Mouse (Mus musculus) hindbrain, embryonic 12.5 days (tissue): Measurements from ENCODE around the gene Thap2. TPM values are rescaled to one million over a fixed set of nuclear protein-coding genes. Genes with fewer than 3 reads are reported as not detected.

Source experiments
- ATAC-seq: fragments of 200-750 bp; cut with Nextera tagmentation; 2 replicates; pipeline ENCODE4 v1.8.0; 2017; ENCODE audit warnings: moderate TSS enrichment; ENCODE audit not compliant: low FRiP score
- H3K27ac ChIP-seq: fragments of 300-500 bp; sonication (generic); 2 replicates; pipeline ENCODE4 v1.5.1; 2016; ENCODE audit warnings: mild to moderate bottlenecking
- H3K27me3 ChIP-seq: fragments of 300-500 bp; sonication (generic); 2 replicates; pipeline ENCODE4 v1.6.1; 2016; ENCODE audit warnings: mild to moderate bottlenecking
- H3K36me3 ChIP-seq: fragments of 300-500 bp; sonication (generic); 2 replicates; pipeline ENCODE4 v1.6.1; 2016; ENCODE audit warnings: mild to moderate bottlenecking
- H3K4me1 ChIP-seq: fragments of 300-500 bp; sonication (generic); 2 replicates; pipeline ENCODE4 v1.6.1; 2016
- H3K4me2 ChIP-seq: fragments of 300-500 bp; sonication (generic); replicated peaks from 2 replicates; pipeline ENCODE4 v1.6.1; 2016; ENCODE audit warnings: mild to moderate bottlenecking
- H3K4me3 ChIP-seq: fragments of 300-500 bp; sonication (generic); 2 replicates; pipeline ENCODE4 v1.5.1; 2016; ENCODE audit warnings: mild to moderate bottlenecking
- H3K9ac ChIP-seq: fragments of 300-500 bp; sonication (generic); 2 replicates; pipeline ENCODE4 v1.6.1; 2016; ENCODE audit warnings: mild to moderate bottlenecking, moderate library complexity
- H3K9me3 ChIP-seq: fragments of 300-500 bp; sonication (generic); replicated peaks from 2 replicates; pipeline ENCODE4 v1.6.1; 2016; ENCODE audit warnings: mild to moderate bottlenecking
- WGBS: fragments of 180-500 bp; shearing (Covaris S2); methylation state at CpG from one replicate; pipeline ENCODE4 v1.1.7; 2016; 5-methylcytosine and 5-hydroxymethylcytosine counted together
- polyA plus RNA-seq: library from polyadenylated mRNA; unstranded; fragments of >200 nt; fragmentation: Nextera tagmentation; extraction: Ambion mirVana; gene quantifications from 2 replicates; pipeline ENCODE4 v1.2.1, GENCODE M21; 2016

Gene Thap2
- 34.2 and 38.5 TPM in 2 replicates for polyA plus RNA-seq

- Histone ChIP-seq H3K4me1 (peaks cover 40% of the 10 kb centered on the region), H3K9ac (peak within 1 kb of the TSS; percentile 95), H3K9me3 (no peaks in the 10 kb centered on the region), H3K4me2 (peak within 1 kb of the TSS; percentile 66), H3K27me3 (no peaks in the 10 kb centered on the region), H3K27ac (peak within 1 kb of the TSS; percentile 99), H3K36me3 (0 out of 2 replicates have a peak, but pooled peaks cover 9% of the 10 kb centered on the region), H3K4me3 (peak within 1 kb of the TSS; percentile 98)
- ATAC-seq: peak; percentile 99
- WGBS: under 1% methylated on average over 62 of the region's 65 CpGs
Observed at GRCm38 (mm10) chr10:115384221-115385017, at the start of gene Thap2, which contains the start of gene Zfc3h1. Gene Thap2 (minus strand): TSS chr10:115384443. Gene Zfc3h1 (plus strand): TSS chr10:115384959.

DNA sequence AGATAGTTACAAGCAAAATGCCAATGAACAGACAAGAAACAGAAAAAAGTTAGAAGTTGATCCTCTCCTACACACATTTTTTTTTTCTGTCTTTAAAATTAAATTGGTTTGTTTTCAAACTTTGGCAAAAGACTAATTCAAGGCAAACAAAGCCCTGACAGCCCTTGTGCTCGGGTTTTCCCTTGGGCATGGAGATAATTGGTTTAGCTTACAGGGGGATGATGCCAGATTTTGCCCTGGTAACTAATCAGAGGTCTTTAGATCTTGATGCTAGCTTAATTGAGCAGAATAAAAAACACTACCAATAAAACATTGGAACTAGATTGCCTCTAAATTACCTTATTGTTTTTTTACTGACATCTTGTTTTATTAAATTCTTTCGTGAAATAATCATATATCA is 41.1 kb upstream of the Thap2 start:
- Histone ChIP-seq H3K4me1 (no peaks in the 10 kb centered on the region), H3K4me3 (no peak overlapping the region), H3K9me3 (no peaks in the 10 kb centered on the region), H3K4me2 (no peak overlapping the region), H3K27me3 (no peaks in the 10 kb centered on the region), H3K36me3 (peaks cover 57% of the 10 kb centered on the region), H3K27ac (no peak overlapping the region), H3K9ac (no peak overlapping the region)
- WGBS: 69% methylated on average over 2 of the region's 2 CpGs
- ATAC-seq: no peak

DNA sequence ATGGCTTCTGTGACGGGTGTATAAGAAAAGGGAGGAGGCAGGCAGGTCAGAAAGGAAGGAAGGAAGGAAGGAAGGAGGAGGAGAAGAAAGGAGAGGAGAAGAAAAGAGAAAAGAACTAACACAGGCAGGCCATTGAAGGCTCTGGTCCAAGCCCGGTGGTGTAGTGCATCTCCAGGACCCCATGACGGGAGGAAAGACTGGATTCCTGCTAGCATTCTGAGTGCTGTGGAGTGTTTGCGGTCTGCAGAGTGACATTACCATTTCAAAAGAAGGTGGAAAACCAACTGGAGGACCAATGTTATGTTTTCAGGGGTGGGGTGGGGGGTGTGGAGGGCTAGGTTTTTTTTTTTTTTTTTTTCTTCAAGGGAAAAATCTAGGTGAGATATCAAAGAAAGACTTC is 37.7 kb upstream of the Thap2 start:
- no peak overlapping the region for H3K4me3 ChIP-seq
- H3K9ac ChIP-seq: no peak overlapping the region
- H3K4me1 ChIP-seq: no peaks in the 10 kb centered on the region
- no peak for ATAC-seq
- WGBS: 84% methylated on average over 4 of the region's 4 CpGs
- peaks cover 42% of the 10 kb centered on the region for H3K36me3 ChIP-seq
- H3K4me2 ChIP-seq: no peak overlapping the region
- no peak overlapping the region for H3K27ac ChIP-seq
- H3K27me3 ChIP-seq: no peaks in the 10 kb centered on the region
- H3K9me3 ChIP-seq: no peaks in the 10 kb centered on the region

GRCm38 (mm10) chr10:115414056-115414455 is 29.8 kb upstream of the Thap2 start:
- no peaks in the 10 kb centered on the region for H3K9me3 ChIP-seq
- H3K27ac ChIP-seq: no peak overlapping the region
- no peak overlapping the region for H3K4me2 ChIP-seq
- WGBS: 90% methylated on average over 3 of the region's 3 CpGs
- H3K4me1 ChIP-seq: no peaks in the 10 kb centered on the region
- H3K27me3 ChIP-seq: no peaks in the 10 kb centered on the region
- H3K36me3 ChIP-seq: peaks cover 66% of the 10 kb centered on the region
- no peak for ATAC-seq
- no peak overlapping the region for H3K4me3 ChIP-seq
- no peak overlapping the region for H3K9ac ChIP-seq

GRCm38 (mm10) chr10:115413496-115413895 is 29.3 kb upstream of the Thap2 start:
- no peak for ATAC-seq
- Histone ChIP-seq H3K4me1 (no peaks in the 10 kb centered on the region), H3K27ac (no peak overlapping the region), H3K9ac (no peak overlapping the region), H3K4me3 (no peak overlapping the region), H3K4me2 (no peak overlapping the region), H3K36me3 (peaks cover 67% of the 10 kb centered on the region), H3K27me3 (no peaks in the 10 kb centered on the region), H3K9me3 (no peaks in the 10 kb centered on the region)
- WGBS: 94% methylated on average over 2 of the region's 2 CpGs

DNA sequence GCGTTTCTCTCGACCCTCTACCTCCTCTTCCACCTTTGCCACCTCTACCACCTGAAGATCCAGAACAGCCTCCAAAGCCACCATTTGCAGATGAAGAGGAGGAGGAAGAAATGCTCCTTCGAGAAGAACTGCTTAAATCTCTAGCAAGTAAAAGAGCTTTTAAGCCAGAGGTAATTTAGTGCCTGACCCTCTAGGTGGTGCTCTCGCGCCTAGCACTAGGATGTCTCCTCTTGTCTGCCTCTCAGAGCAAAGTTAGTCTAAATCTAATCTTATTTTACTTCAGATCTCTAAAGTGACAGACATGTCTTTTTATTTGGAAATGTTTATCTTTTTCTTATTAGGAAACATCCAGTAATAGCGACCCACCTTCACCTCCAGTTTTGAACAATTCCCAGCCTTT is 22.1 kb upstream of the Thap2 start:
- no peak overlapping the region for H3K4me3 ChIP-seq
- no peaks in the 10 kb centered on the region for H3K4me1 ChIP-seq
- no peak overlapping the region for H3K4me2 ChIP-seq
- H3K9me3 ChIP-seq: no peaks in the 10 kb centered on the region
- 74% methylated on average over 6 of the region's 6 CpGs for WGBS
- no peak overlapping the region for H3K27ac ChIP-seq
- H3K9ac ChIP-seq: no peak overlapping the region
- no peak for ATAC-seq
- H3K27me3 ChIP-seq: no peaks in the 10 kb centered on the region
- peaks cover 61% of the 10 kb centered on the region for H3K36me3 ChIP-seq

GRCm38 (mm10) chr10:115391896-115392295 is 7.7 kb upstream of the Thap2 start:
- no peak overlapping the region for H3K4me3 ChIP-seq
- H3K9me3 ChIP-seq: no peaks in the 10 kb centered on the region
- peaks cover 27% of the 10 kb centered on the region for H3K4me1 ChIP-seq
- peaks cover 18% of the 10 kb centered on the region for H3K36me3 ChIP-seq
- no peaks in the 10 kb centered on the region for H3K27me3 ChIP-seq
- no peak overlapping the region for H3K9ac ChIP-seq
- WGBS: 86% methylated on average over 1 of the region's 1 CpGs
- ATAC-seq: no peak
- H3K4me2 ChIP-seq: no peak overlapping the region
- no peak overlapping the region for H3K27ac ChIP-seq

- Histone ChIP-seq H3K9me3 (no peaks in the 10 kb centered on the region), H3K27me3 (no peaks in the 10 kb centered on the region), H3K27ac (no peak overlapping the region), H3K4me1 (peaks cover 31% of the 10 kb centered on the region), H3K9ac (no peak overlapping the region), H3K36me3 (peaks cover 18% of the 10 kb centered on the region), H3K4me3 (no peak overlapping the region), H3K4me2 (no peak overlapping the region)
- ATAC-seq: no peak
- 92% methylated on average over 4 of the region's 4 CpGs for WGBS
Observed at GRCm38 (mm10) chr10:115391076-115391475, 6.8 kb upstream of the Thap2 start.

GRCm38 (mm10) chr10:115387891-115388290 is 3.6 kb upstream of the Thap2 start:
- H3K9me3 ChIP-seq: no peaks in the 10 kb centered on the region
- H3K4me1 ChIP-seq: peaks cover 31% of the 10 kb centered on the region

DNA sequence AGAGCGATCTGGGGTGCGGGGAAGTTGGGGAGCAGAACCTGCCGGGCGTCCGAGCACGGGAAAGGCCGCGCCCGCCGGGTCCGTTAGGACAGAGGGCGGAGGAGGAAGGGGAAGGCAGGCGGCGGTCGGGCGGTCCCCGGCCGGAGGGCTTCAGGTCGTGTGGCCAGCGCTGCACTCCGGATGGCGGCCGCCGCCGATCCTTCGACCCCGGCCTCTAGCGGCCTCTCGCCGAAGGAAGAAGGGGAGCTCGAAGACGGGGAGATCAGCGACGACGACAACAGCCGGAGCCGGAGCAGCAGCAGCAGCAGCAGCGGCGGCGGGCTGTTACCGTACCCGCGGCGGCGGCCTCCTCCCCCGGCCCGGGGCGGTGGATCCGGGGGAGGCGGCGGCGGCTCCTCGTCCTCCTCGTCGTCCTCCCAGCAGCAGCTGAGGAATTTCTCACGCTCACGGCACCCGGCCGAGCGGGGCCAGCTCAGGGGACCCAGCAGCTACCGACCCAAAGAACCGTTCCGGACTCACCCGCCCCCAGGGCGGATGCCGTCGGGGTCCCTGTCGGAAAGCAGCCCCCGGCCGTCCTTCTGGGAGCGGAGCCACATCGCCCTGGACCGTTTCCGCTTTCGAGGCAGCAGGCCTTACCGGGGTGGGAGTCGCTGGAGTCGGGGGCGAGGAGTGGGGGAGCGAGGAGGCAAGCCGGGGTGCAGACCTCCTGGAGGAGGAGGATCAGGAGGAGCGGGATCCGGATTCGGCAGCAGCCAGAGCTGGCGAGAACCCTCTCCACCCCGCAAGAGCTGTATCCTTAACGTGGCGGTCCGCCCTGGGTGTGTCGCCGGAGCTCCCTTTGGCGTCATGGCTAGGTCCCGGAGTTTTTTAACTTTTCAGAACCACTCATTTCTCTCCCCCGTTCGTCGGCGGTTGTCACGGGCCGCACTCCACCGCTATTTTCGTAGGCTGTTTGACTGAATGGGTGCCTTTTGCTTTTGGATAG is 1.1 kb upstream of the Thap2 start:
- no peak; the same call in 1 of the 2 replicates for ATAC-seq
- Histone ChIP-seq H3K9me3 (no peaks in the 10 kb centered on the region), H3K27ac (peak overlapping the region; percentile 99), H3K9ac (peak overlapping the region; percentile 95), H3K4me1 (peaks cover 41% of the 10 kb centered on the region), H3K4me3 (peak overlapping the region; percentile 98), H3K36me3 (0 out of 2 replicates have a peak, but pooled peaks cover 11% of the 10 kb centered on the region), H3K27me3 (no peaks in the 10 kb centered on the region), H3K4me2 (peak overlapping the region; percentile 66)
- under 1% methylated on average over 99 of the region's 101 CpGs for WGBS

More at GRCm38 (mm10) chr10:115387891-115388290, 3.6 kb upstream of the Thap2 start:
- H3K4me2 ChIP-seq: peak overlapping the region; percentile 30
- H3K27ac ChIP-seq: no peak overlapping the region
- WGBS: 88% methylated on average over 3 of the region's 3 CpGs
- H3K27me3 ChIP-seq: no peaks in the 10 kb centered on the region
- peaks cover 14% of the 10 kb centered on the region for H3K36me3 ChIP-seq
- no peak overlapping the region for H3K9ac ChIP-seq
- no peak overlapping the region for H3K4me3 ChIP-seq
- ATAC-seq: no peak

DNA sequence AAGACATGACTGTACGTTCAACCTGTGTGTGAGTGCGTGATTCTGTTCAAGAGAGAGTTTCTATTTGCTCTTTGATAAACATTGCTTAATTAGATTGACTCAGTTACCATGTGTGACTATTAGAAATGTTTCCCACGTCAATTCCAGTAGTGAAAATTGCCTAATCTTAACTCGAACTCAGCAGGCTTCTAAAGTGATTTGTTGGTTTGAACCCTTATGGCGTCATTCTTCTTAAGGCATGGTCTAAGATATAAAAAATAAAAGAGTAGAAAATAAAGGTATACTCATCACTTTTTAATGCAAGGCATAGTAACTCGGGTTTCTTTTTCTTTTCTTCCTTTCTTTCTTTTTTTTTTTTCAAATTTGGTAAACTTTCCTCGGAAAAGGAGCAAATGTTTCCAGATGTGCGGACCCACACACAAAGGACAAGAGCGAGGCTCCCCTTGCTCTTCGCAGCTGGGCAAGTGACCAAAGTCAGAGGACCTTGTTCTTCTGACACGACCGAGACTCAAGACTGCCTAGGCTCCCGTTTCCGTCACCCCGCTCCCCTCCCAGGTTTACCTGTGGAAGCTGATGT is 511 bp downstream of the Thap2 start:
- peak; percentile 5; the same call in 1 of the 2 replicates for ATAC-seq

More for the DNA sequence above, 511 bp downstream of the Thap2 start:
- Histone ChIP-seq H3K4me3 (peak overlapping the region; percentile 98), H3K9me3 (no peaks in the 10 kb centered on the region), H3K4me1 (peaks cover 35% of the 10 kb centered on the region), H3K27me3 (no peaks in the 10 kb centered on the region), H3K36me3 (0 out of 2 replicates have a peak, but pooled peaks cover 4% of the 10 kb centered on the region), H3K4me2 (peak overlapping the region; percentile 66), H3K9ac (peak overlapping the region; percentile 95), H3K27ac (peak overlapping the region; percentile 99)
- WGBS: 2% methylated on average over 15 of the region's 15 CpGs
